Mouse (Mus musculus) layer of hippocampus, adult 18-20 months (tissue): Measurements from ENCODE around the gene Alox5ap. TPM values are rescaled to one million over a fixed set of nuclear protein-coding genes. Genes with fewer than 3 reads are reported as not detected.

Experiments used
- DNase-seq, 2 experiments: peaks; one replicate each; pipeline ENCODE4 v3.0.0; 2022; ENCODE audit warnings: low spot score in 2 of 2
- total RNA-seq, 2 experiments: library from RNA; stranded (reverse); gene quantifications; 2 replicates each; pipeline ENCODE4 v1.2.3; 2021

Alox5ap gene
- total RNA-seq, 2 experiments from 2014 or later: 11.5 to 12.0 TPM

GRCm38 (mm10) chr5:149259093-149259492 is 5.5 kb upstream of the Alox5ap start:
- DNase-seq: no peak

GRCm38 (mm10) chr5:149261449-149261848 is 3.1 kb upstream of the Alox5ap start:
- DNase-seq: no peak

GRCm38 (mm10) chr5:149261866-149262265 is 2.7 kb upstream of the Alox5ap start:
- DNase-seq: no peak

GRCm38 (mm10) chr5:149264878-149265279 is 312 bp downstream of the Alox5ap start:
- no peak for DNase-seq

- DNase-seq: no peak
Observed at GRCm38 (mm10) chr5:149266761-149267221, 2.2 kb downstream of the Alox5ap start.

GRCm38 (mm10) chr5:149267493-149267892 is 2.9 kb downstream of the Alox5ap start:
- DNase-seq: no peak

GRCm38 (mm10) chr5:149271291-149271690 is 6.7 kb downstream of the Alox5ap start:
- no peak for DNase-seq

- DNase-seq: no peak
Observed at GRCm38 (mm10) chr5:149272535-149272934, 8.0 kb downstream of the Alox5ap start.

- no peak for DNase-seq
Observed at GRCm38 (mm10) chr5:149274390-149275104, 10.0 kb downstream of the Alox5ap start.

GRCm38 (mm10) chr5:149275105-149275494 is 10.5 kb downstream of the Alox5ap start:
- no peak for DNase-seq

GRCm38 (mm10) chr5:149277529-149277928 is 13.0 kb downstream of the Alox5ap start:
- no peak for DNase-seq

GRCm38 (mm10) chr5:149279273-149279844 is 14.8 kb downstream of the Alox5ap start:
- DNase-seq: peak; percentile 15 to 57

GRCm38 (mm10) chr5:149283009-149283408 is 18.4 kb downstream of the Alox5ap start:
- DNase-seq: no peak

GRCm38 (mm10) chr5:149283821-149284220 is 19.3 kb downstream of the Alox5ap start:
- DNase-seq: no peak

GRCm38 (mm10) chr5:149286021-149286420 is 21.5 kb downstream of the Alox5ap start:
- no peak for DNase-seq

GRCm38 (mm10) chr5:149287148-149288038 is 22.8 kb downstream of the Alox5ap start:
- peak; percentile 18 to 60 for DNase-seq

- no peak for DNase-seq
Observed at GRCm38 (mm10) chr5:149291266-149291665, 26.7 kb downstream of the Alox5ap start.

- peak; percentile 22 to 76 for DNase-seq
Observed at GRCm38 (mm10) chr5:149293071-149293470, 28.5 kb downstream of the Alox5ap start.

GRCm38 (mm10) chr5:149296808-149297207 is 32.2 kb downstream of the Alox5ap start:
- no peak for DNase-seq

GRCm38 (mm10) chr5:149297464-149297863 is 32.9 kb downstream of the Alox5ap start:
- no peak for DNase-seq

GRCm38 (mm10) chr5:149298234-149298633 is 33.7 kb downstream of the Alox5ap start:
- no peak for DNase-seq
